Mouse (Mus musculus) midbrain, embryonic 16.5 days (tissue): Measurements from ENCODE around the gene Gcm2. TPM values are rescaled to one million over a fixed set of nuclear protein-coding genes. Genes with fewer than 3 reads are reported as not detected.

ENCODE experiments used
- ATAC-seq: fragments of 200-750 bp; cut with Nextera tagmentation; 2 replicates; pipeline ENCODE4 v1.8.0; 2017; ENCODE audit warnings: moderate TSS enrichment
- H3K27ac ChIP-seq: fragments of 300-500 bp; sonication (generic); 2 replicates; pipeline ENCODE4 v1.5.1; 2014; ENCODE audit warnings: mild to moderate bottlenecking, low read length, mixed read lengths
- H3K27me3 ChIP-seq: fragments of 300-500 bp; sonication (generic); 2 replicates; pipeline ENCODE4 v1.6.1; 2014; ENCODE audit warnings: low read depth, low read length, mixed read lengths; ENCODE audit not compliant: control insufficient read depth, insufficient read depth
- H3K36me3 ChIP-seq: fragments of 300-500 bp; sonication (generic); 2 replicates; pipeline ENCODE4 v1.6.1; 2014; ENCODE audit warnings: mild to moderate bottlenecking, low read length, moderate library complexity, mixed read lengths; ENCODE audit not compliant: control insufficient read depth, insufficient read depth
- H3K4me1 ChIP-seq: fragments of 300-500 bp; sonication (generic); 2 replicates; pipeline ENCODE4 v1.6.1; 2014; ENCODE audit warnings: mild to moderate bottlenecking, low read length, mixed read lengths; ENCODE audit not compliant: control insufficient read depth, insufficient read depth
- H3K4me2 ChIP-seq: fragments of 300-500 bp; sonication (generic); 2 replicates; pipeline ENCODE4 v1.6.1; 2014; ENCODE audit warnings: mild to moderate bottlenecking, low read length, mixed read lengths
- H3K4me3 ChIP-seq: fragments of 300-500 bp; sonication (generic); 2 replicates; pipeline ENCODE4 v1.5.1; 2014; ENCODE audit warnings: low read depth, mild to moderate bottlenecking, low read length, moderate library complexity, mixed read lengths
- H3K9ac ChIP-seq: fragments of 300-500 bp; sonication (generic); 2 replicates; pipeline ENCODE4 v1.6.1; 2014; ENCODE audit warnings: low read depth, low read length, mixed read lengths
- H3K9me3 ChIP-seq: fragments of 300-500 bp; sonication (generic); replicated peaks from 2 replicates; pipeline ENCODE4 v1.6.1; 2014; ENCODE audit warnings: mild to moderate bottlenecking, low read length, mixed read lengths; ENCODE audit not compliant: control insufficient read depth, poor library complexity, severe bottlenecking
- WGBS: fragments of 180-500 bp; shearing (Covaris S2); extraction: QIAGEN DNeasy Blood & Tissue Kit; methylation state at CpG from one replicate; pipeline ENCODE4 v1.1.7; 2014; 5-methylcytosine and 5-hydroxymethylcytosine counted together
- polyA plus RNA-seq: library from polyadenylated mRNA; unstranded; fragments of >200 nt; fragmentation: Nextera tagmentation; extraction: Ambion mirVana; gene quantifications from 2 replicates; pipeline ENCODE4 v1.2.1, GENCODE M21; 2015

Gcm2 gene
- not detected in 2 replicates for polyA plus RNA-seq

DNA sequence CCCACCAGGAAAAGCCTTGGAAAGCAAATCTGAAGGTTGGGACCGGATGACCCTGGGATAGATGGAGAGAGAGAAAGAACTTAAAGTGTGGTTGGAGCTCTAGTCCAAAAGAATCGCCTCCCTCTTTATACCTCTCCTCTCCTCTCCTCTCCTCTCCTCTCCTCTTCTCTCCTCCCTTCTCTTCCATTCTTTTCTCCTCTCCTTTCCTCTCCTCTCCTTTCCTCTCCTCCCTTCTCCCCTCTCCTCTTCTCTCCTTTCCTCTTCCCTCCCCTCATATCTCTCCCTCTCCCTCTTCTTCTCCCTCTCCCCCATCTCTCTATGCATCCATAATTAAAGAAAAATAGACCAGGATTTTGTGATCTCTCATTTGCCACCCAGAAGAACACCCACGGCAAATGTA lies at the start of gene Gcm2:
TSS of gene Gcm2 (minus strand) at position 101 of the 400 bp plus-strand sequence.
- H3K4me2 ChIP-seq, result no peak within 1 kb of the TSS
- no peak within 1 kb of the TSS for H3K27ac ChIP-seq
- 74% methylated on average over 3 of the region's 3 CpGs for WGBS
- no peaks in the 10 kb centered on the region for H3K36me3 ChIP-seq
- no peak within 1 kb of the TSS for H3K4me3 ChIP-seq
- peaks cover 3% of the 10 kb centered on the region for H3K27me3 ChIP-seq
- no peak for ATAC-seq
- no peaks in the 10 kb centered on the region for H3K9me3 ChIP-seq
- no peaks in the 10 kb centered on the region for H3K4me1 ChIP-seq
- no peak within 1 kb of the TSS for H3K9ac ChIP-seq

DNA sequence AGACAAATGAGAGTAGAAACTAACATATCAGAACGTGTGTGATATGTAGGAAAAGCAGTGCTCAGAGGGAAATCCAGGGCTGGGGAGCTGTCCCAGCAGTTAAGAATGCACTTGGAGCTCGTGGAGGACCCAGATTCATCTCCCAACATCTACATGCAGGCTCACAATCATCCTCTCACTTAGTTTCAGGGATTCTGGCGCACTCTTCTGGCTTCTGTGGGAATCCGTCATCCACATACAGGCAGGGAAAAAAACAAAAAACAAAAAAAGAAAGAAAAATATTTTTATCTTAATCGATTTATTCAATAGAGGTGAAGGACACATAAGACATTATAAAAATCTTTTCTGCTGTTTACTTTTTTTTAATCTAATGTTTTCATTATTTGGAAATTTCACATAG lies 47.6 kb upstream of the Gcm2 start:
- no peak for ATAC-seq
- H3K9me3 ChIP-seq, result no peaks in the 10 kb centered on the region
- H3K4me1 ChIP-seq, result no peaks in the 10 kb centered on the region
- H3K9ac ChIP-seq, result no peak overlapping the region
- H3K4me3 ChIP-seq, result no peak overlapping the region
- H3K36me3 ChIP-seq, result no peaks in the 10 kb centered on the region
- no peak overlapping the region for H3K4me2 ChIP-seq
- WGBS, result 66% methylated on average over 5 of the region's 5 CpGs
- no peaks in the 10 kb centered on the region for H3K27me3 ChIP-seq
- no peak overlapping the region for H3K27ac ChIP-seq

DNA sequence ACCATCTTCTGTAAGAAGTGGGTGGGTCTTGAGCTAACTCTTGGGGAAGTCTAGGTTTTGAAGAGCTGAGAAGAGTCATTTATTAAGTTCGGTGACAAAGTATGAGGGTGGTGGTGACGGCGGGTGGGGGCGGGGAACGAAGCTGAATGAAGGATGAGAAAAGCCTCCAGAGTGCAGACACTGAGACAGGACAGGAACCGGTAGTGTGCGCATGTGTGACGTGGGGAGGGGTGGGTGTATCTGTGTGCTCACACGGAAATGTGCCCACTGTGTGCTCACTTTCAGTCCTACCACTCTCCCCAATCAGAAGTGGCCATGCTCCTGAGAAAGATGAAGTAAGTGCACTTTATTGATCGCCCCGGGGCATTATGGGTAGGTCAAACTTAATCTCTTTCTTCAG lies 42.3 kb upstream of the Gcm2 start:
- Histone ChIP-seq H3K9ac (no peak overlapping the region), H3K36me3 (no peaks in the 10 kb centered on the region), H3K4me1 (no peaks in the 10 kb centered on the region), H3K27me3 (no peaks in the 10 kb centered on the region), H3K27ac (no peak overlapping the region), H3K9me3 (no peaks in the 10 kb centered on the region), H3K4me3 (no peak overlapping the region), H3K4me2 (no peak overlapping the region)
- 89% methylated on average over 11 of the region's 11 CpGs for WGBS
- ATAC-seq, result no peak

DNA sequence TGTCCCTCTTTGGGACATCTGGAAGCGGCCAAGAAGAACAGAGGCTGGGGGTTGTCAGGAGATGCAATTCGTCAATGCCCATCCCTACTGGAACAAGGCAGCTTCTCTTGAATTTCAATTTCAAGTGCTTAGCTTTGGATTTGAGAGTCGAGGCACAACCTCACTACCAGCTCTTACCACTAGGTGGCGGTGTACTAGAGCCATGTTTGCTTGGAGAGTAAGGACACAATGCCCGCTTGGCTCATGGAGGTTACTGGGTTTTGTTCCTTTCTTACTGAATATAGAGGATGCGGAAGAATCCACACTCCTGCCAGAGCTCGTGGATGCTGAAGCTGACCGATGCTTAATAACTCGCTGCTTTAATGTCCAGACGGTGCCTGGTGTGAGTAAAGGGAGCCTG lies 35.4 kb upstream of the Gcm2 start:
- 79% methylated on average over 10 of the region's 10 CpGs for WGBS
- Histone ChIP-seq H3K9me3 (no peaks in the 10 kb centered on the region), H3K9ac (no peak overlapping the region), H3K4me2 (no peak overlapping the region), H3K4me3 (no peak overlapping the region), H3K4me1 (no peaks in the 10 kb centered on the region), H3K27ac (no peak overlapping the region), H3K36me3 (no peaks in the 10 kb centered on the region), H3K27me3 (no peaks in the 10 kb centered on the region)
- no peak for ATAC-seq

DNA sequence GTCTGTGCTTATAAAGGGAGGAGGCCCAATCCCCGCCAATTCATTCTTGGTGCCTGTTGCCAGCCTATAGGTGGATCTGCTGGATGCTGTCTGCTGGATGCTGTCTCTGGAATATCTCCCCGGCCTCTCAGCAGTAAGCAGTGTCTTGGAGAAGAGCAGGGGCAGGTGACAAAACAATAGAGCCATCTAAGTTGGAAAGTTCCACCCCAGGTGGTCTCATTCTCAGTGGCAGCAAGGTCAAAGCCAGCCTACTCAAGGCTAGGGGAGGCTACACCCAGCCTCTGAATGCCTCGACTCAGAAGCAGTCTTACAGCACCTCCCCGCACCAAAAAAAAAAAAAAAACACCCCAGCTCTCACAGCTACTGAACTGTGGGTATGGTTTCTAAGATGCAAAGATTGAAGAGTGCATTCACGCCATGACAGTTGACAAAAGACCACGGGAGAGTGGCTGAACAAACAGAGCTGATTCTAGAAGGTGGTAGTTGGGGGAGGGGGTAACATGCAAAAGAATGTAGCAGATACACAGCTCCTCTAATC lies 34.7 kb upstream of the Gcm2 start:
- H3K4me1 ChIP-seq, result no peaks in the 10 kb centered on the region
- no peak overlapping the region for H3K9ac ChIP-seq
- no peak overlapping the region for H3K27ac ChIP-seq
- H3K27me3 ChIP-seq, result no peaks in the 10 kb centered on the region
- H3K9me3 ChIP-seq, result no peaks in the 10 kb centered on the region
- WGBS, result 70% methylated on average over 6 of the region's 6 CpGs
- no peak for ATAC-seq
- no peaks in the 10 kb centered on the region for H3K36me3 ChIP-seq
- H3K4me3 ChIP-seq, result no peak overlapping the region
- H3K4me2 ChIP-seq, result no peak overlapping the region

DNA sequence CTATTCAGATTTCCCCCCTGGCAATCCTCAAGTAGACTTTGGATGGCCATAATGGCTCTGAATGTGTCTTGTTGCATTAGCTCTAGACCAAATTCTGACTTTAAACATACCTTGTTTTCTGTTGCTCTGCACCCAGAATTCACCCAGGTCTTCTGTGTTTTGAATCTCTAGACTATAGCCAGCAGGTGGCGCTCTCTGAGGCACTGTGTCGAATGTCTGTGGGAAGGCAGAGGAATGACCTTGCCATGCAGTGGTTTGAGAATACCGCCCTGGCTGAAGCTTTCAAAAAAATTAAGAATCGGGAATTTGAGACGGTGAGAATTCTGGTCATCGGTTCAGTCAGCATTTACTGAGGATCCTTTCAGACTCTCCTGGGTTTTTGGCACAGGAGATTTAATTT lies 24.1 kb upstream of the Gcm2 start:
- no peak overlapping the region for H3K9ac ChIP-seq
- no peak overlapping the region for H3K4me3 ChIP-seq
- H3K4me1 ChIP-seq, result no peaks in the 10 kb centered on the region
- ATAC-seq, result no peak
- no peaks in the 10 kb centered on the region for H3K9me3 ChIP-seq
- no peak overlapping the region for H3K27ac ChIP-seq
- H3K27me3 ChIP-seq, result no peaks in the 10 kb centered on the region
- H3K36me3 ChIP-seq, result no peaks in the 10 kb centered on the region
- WGBS, result 9% methylated on average over 6 of the region's 6 CpGs
- H3K4me2 ChIP-seq, result no peak overlapping the region

DNA sequence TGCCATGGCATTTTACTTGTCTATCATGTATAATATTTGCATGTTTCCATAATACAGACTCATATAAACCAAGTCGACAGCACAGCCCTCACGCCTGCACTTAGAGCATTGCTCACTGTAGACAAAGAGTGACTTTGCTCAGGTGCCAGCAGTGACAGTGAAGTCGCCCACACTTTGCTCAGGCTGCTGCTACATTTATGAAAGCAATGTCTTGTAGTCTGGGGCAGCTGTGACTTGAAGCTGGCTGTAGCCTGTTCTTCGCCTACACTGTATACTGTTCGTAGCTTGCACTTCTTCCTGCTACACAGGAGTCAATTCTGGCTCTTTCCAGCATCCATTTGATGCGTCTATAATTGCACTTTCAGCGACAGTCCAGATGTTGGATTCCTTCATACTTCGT lies 18.2 kb upstream of the Gcm2 start:
- WGBS, result 91% methylated on average over 8 of the region's 8 CpGs
- Histone ChIP-seq H3K4me2 (no peak overlapping the region), H3K27me3 (no peaks in the 10 kb centered on the region), H3K9ac (no peak overlapping the region), H3K4me3 (no peak overlapping the region), H3K36me3 (no peaks in the 10 kb centered on the region), H3K27ac (no peak overlapping the region), H3K4me1 (no peaks in the 10 kb centered on the region), H3K9me3 (no peaks in the 10 kb centered on the region)
- no peak for ATAC-seq

DNA sequence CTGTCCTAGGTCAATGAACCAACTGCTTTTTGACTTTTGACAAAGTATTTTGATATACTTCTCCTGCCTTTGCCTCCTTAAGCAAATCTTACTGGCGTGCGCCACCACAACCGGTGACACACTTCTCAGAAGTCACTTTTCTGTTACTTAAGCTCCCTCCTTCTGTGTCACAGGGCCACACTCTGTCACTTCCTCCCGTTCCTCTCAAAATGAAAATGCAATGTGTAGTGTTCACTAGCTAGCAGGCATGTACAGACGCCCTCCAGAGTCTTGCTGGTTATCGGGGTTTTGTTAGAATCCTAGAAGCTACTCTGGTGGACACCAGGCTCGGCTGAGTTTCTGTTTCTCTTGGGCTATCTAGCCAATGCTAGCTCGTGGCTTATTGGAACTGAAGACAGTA lies 17.5 kb upstream of the Gcm2 start:
- ATAC-seq, result no peak
- 88% methylated on average over 8 of the region's 8 CpGs for WGBS
- Histone ChIP-seq H3K4me2 (no peak overlapping the region), H3K27ac (no peak overlapping the region), H3K9ac (no peak overlapping the region), H3K36me3 (no peaks in the 10 kb centered on the region), H3K9me3 (no peaks in the 10 kb centered on the region), H3K4me3 (no peak overlapping the region), H3K4me1 (no peaks in the 10 kb centered on the region), H3K27me3 (no peaks in the 10 kb centered on the region)

DNA sequence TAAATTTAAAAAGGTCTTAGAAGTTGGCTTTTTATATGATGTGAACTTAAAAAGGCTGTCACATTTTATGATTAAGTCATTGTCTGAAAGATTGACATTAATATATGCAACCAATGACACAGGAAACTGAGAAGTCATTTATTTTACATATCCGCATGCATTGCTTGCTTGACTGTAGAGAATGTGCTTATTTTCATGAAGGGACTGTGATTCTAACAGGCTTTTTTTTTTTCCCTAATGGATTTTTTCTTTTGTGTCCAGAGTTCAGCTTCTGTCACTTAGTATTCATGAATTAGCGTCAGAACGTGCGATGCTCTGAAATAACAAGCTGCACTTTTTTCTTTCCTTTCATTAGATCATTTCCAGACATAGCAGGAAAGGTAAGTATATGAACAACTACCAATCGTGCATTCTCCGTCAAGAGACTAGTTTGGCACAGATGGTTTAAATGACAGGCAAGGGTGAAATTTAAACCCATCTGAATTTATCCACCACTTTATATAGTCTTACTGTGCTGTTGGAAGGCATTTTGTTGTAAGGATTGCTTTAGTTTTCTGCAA lies 12.9 kb upstream of the Gcm2 start:
- no peak overlapping the region for H3K4me3 ChIP-seq
- H3K4me1 ChIP-seq, result no peaks in the 10 kb centered on the region
- no peak overlapping the region for H3K27ac ChIP-seq
- peak; percentile 28; the same call in 1 of the 2 replicates for ATAC-seq
- no peak overlapping the region for H3K4me2 ChIP-seq
- no peak overlapping the region for H3K9ac ChIP-seq
- 48% methylated on average over 6 of the region's 6 CpGs for WGBS
- no peaks in the 10 kb centered on the region for H3K9me3 ChIP-seq
- H3K27me3 ChIP-seq, result no peaks in the 10 kb centered on the region
- H3K36me3 ChIP-seq, result no peaks in the 10 kb centered on the region
